Mouse (Mus musculus) embryonic facial prominence, embryonic 14.5 days (tissue): ENCODE results near the gene Tbc1d22a. TPM values are rescaled to one million over a fixed set of nuclear protein-coding genes. Genes with fewer than 3 reads are reported as not detected.

Source experiments
- ATAC-seq: fragments of 200-750 bp; cut with Nextera tagmentation; 2 replicates; pipeline ENCODE4 v1.8.0; 2017; ENCODE audit warnings: low read depth, moderate number of reproducible peaks, moderate TSS enrichment
- DNase-seq: peaks from one replicate; pipeline ENCODE4 v3.0.0-alpha.2; 2015; ENCODE audit warnings: low spot score
- H3K27ac ChIP-seq: fragments of 300-500 bp; sonication (generic); replicated peaks from 2 replicates; pipeline ENCODE4 v1.5.1; 2014; ENCODE audit warnings: low read depth, mild to moderate bottlenecking, low read length, moderate library complexity
- H3K27me3 ChIP-seq: fragments of 300-500 bp; sonication (generic); replicated peaks from 2 replicates; pipeline ENCODE4 v1.6.1; 2014; ENCODE audit warnings: low read length; ENCODE audit not compliant: control insufficient read depth, insufficient read depth
- H3K36me3 ChIP-seq: fragments of 300-500 bp; sonication (generic); 2 replicates; pipeline ENCODE4 v1.6.1; 2014; ENCODE audit warnings: low read length, mixed read lengths; ENCODE audit not compliant: control insufficient read depth, insufficient read depth
- H3K4me1 ChIP-seq: fragments of 300-500 bp; sonication (generic); 2 replicates; pipeline ENCODE4 v1.6.1; 2014; ENCODE audit warnings: antibody characterized with exemption, low read length; ENCODE audit not compliant: control insufficient read depth, insufficient read depth
- H3K4me2 ChIP-seq: fragments of 300-500 bp; sonication (generic); 2 replicates; pipeline ENCODE4 v1.6.1; 2014; ENCODE audit warnings: low read depth, mild to moderate bottlenecking, low read length, moderate library complexity, mixed read lengths
- H3K4me3 ChIP-seq: fragments of 300-500 bp; sonication (generic); 2 replicates; pipeline ENCODE4 v1.5.1; 2014; ENCODE audit warnings: low read depth, mild to moderate bottlenecking, low read length
- H3K9ac ChIP-seq: fragments of 300-500 bp; sonication (generic); 2 replicates; pipeline ENCODE4 v1.6.1; 2014; ENCODE audit warnings: low read depth, mild to moderate bottlenecking, low read length, moderate library complexity, mixed read lengths
- H3K9me3 ChIP-seq: fragments of 300-500 bp; sonication (generic); 2 replicates; pipeline ENCODE4 v1.6.1; 2016; ENCODE audit warnings: low read length; ENCODE audit not compliant: control insufficient read depth
- WGBS: fragments of 180-500 bp; shearing (Covaris S2); extraction: QIAGEN DNeasy Blood & Tissue Kit; methylation state at CpG from one replicate; pipeline ENCODE4 v1.1.7; 2014; 5-methylcytosine and 5-hydroxymethylcytosine counted together
- polyA plus RNA-seq: library from polyadenylated mRNA; unstranded; fragments of >200 nt; fragmentation: Nextera tagmentation; extraction: Ambion mirVana; gene quantifications from 2 replicates; pipeline ENCODE4 v1.2.1, GENCODE M21; 2014

Tbc1d22a gene
- polyA plus RNA-seq, 1 experiment from 2014 or later, result 8.1 TPM

GRCm38 (mm10) chr15:86342637-86343375 lies 128.5 kb downstream of the Tbc1d22a start:
- Histone ChIP-seq H3K4me1 (no peaks in the 10 kb centered on the region; the same call in 1 of the 2 replicates), H3K36me3 (no peaks in the 10 kb centered on the region), H3K27me3 (no peaks in the 10 kb centered on the region), H3K9ac (no peak overlapping the region), H3K9me3 (no peaks in the 10 kb centered on the region), H3K27ac (no peak overlapping the region), H3K4me3 (no peak overlapping the region), H3K4me2 (no peak overlapping the region)
- ATAC-seq (no peak), DNase-seq (no peak)
- WGBS, result 72% methylated on average over 8 of the region's 8 CpGs

GRCm38 (mm10) chr15:86344906-86345331 lies 130.7 kb downstream of the Tbc1d22a start:
- H3K9me3 ChIP-seq, result no peaks in the 10 kb centered on the region
- H3K4me1 ChIP-seq, result no peaks in the 10 kb centered on the region; the same call in 1 of the 2 replicates
- H3K27me3 ChIP-seq, result no peaks in the 10 kb centered on the region
- no peak for ATAC-seq
- DNase-seq, result peak; percentile 28
- no peak overlapping the region for H3K27ac ChIP-seq
- H3K4me3 ChIP-seq, result no peak overlapping the region
- no peak overlapping the region for H3K9ac ChIP-seq
- H3K4me2 ChIP-seq, result no peak overlapping the region
- no peaks in the 10 kb centered on the region for H3K36me3 ChIP-seq
- 55% methylated on average over 8 of the region's 8 CpGs for WGBS

GRCm38 (mm10) chr15:86345907-86346306 lies 131.6 kb downstream of the Tbc1d22a start:
- Histone ChIP-seq H3K27me3 (no peaks in the 10 kb centered on the region), H3K4me2 (no peak overlapping the region), H3K36me3 (no peaks in the 10 kb centered on the region), H3K9me3 (no peaks in the 10 kb centered on the region), H3K9ac (no peak overlapping the region), H3K4me3 (no peak overlapping the region), H3K27ac (no peak overlapping the region), H3K4me1 (no peaks in the 10 kb centered on the region; the same call in 1 of the 2 replicates)
- WGBS, result 71% methylated on average over 9 of the region's 9 CpGs
- DNase-seq, result no peak
- ATAC-seq, result no peak

- H3K27ac ChIP-seq, result no peak overlapping the region
- no peak overlapping the region for H3K4me3 ChIP-seq
- H3K27me3 ChIP-seq, result no peaks in the 10 kb centered on the region
- no peaks in the 10 kb centered on the region for H3K36me3 ChIP-seq
- no peaks in the 10 kb centered on the region; the same call in 1 of the 2 replicates for H3K4me1 ChIP-seq
- WGBS, result 76% methylated on average over 3 of the region's 3 CpGs
- H3K9me3 ChIP-seq, result no peaks in the 10 kb centered on the region
- DNase-seq, result no peak
- no peak overlapping the region for H3K4me2 ChIP-seq
- no peak overlapping the region for H3K9ac ChIP-seq
- peak; percentile 85 for ATAC-seq
Observed at GRCm38 (mm10) chr15:86346606-86347005, 132.3 kb downstream of the Tbc1d22a start.

GRCm38 (mm10) chr15:86354932-86355331 lies 140.7 kb downstream of the Tbc1d22a start:
- Histone ChIP-seq H3K9me3 (no peaks in the 10 kb centered on the region), H3K4me1 (no peaks in the 10 kb centered on the region), H3K4me2 (no peak overlapping the region), H3K27ac (no peak overlapping the region), H3K4me3 (no peak overlapping the region), H3K9ac (no peak overlapping the region), H3K27me3 (no peaks in the 10 kb centered on the region), H3K36me3 (no peaks in the 10 kb centered on the region)
- DNase-seq (no peak), ATAC-seq (no peak)
- WGBS, result 76% methylated on average over 2 of the region's 2 CpGs

- Histone ChIP-seq H3K36me3 (no peaks in the 10 kb centered on the region), H3K4me1 (no peaks in the 10 kb centered on the region), H3K27me3 (no peaks in the 10 kb centered on the region), H3K9me3 (no peaks in the 10 kb centered on the region), H3K4me3 (no peak overlapping the region), H3K27ac (no peak overlapping the region), H3K4me2 (no peak overlapping the region), H3K9ac (no peak overlapping the region)
- DNase-seq (no peak), ATAC-seq (no peak)
- WGBS, result 72% methylated on average over 2 of the region's 2 CpGs
Observed at GRCm38 (mm10) chr15:86355857-86356256, 141.6 kb downstream of the Tbc1d22a start.

- Histone ChIP-seq H3K4me3 (no peak overlapping the region), H3K4me1 (no peaks in the 10 kb centered on the region), H3K36me3 (no peaks in the 10 kb centered on the region), H3K9ac (no peak overlapping the region), H3K9me3 (no peaks in the 10 kb centered on the region), H3K27ac (no peak overlapping the region), H3K4me2 (no peak overlapping the region), H3K27me3 (no peaks in the 10 kb centered on the region)
- ATAC-seq (no peak), DNase-seq (no peak)
- 62% methylated on average over 3 of the region's 3 CpGs for WGBS
Observed at GRCm38 (mm10) chr15:86360376-86360775, 146.1 kb downstream of the Tbc1d22a start.

- H3K36me3 ChIP-seq, result no peaks in the 10 kb centered on the region
- no peak overlapping the region for H3K9ac ChIP-seq
- H3K4me3 ChIP-seq, result no peak overlapping the region
- H3K27me3 ChIP-seq, result no peaks in the 10 kb centered on the region
- no peak overlapping the region for H3K27ac ChIP-seq
- H3K9me3 ChIP-seq, result no peaks in the 10 kb centered on the region
- DNase-seq (no peak), ATAC-seq (no peak; the same call in 1 of the 2 replicates)
- H3K4me2 ChIP-seq, result no peak overlapping the region
- H3K4me1 ChIP-seq, result no peaks in the 10 kb centered on the region; the same call in 1 of the 2 replicates
- WGBS, result 73% methylated on average over 10 of the region's 10 CpGs
Observed at GRCm38 (mm10) chr15:86362306-86363150, 148.3 kb downstream of the Tbc1d22a start.
